Mouse (Mus musculus): ENCODE data around the gene Cnnm2. TPM values are rescaled to one million over a fixed set of nuclear protein-coding genes. Genes with fewer than 3 reads are reported as not detected.

Gene Cnnm2
- total and polyA plus RNA-seq, 3 experiments = 16.2 to 67.6 (median 27.1) TPM

GRCm38 (mm10) chr19:46794181-46794580 is 32.8 kb downstream of the Cnnm2 start:
- TF ChIP-seq TAL1 (conservative IDR thresholded peaks at IDR 0.05; ENCODE audit: low read depth, low read length) (no peak), POLR2AphosphoS5 (IDR thresholded peaks at IDR 0.05; ENCODE audit: insufficient replicate concordance, low read depth, low read length) (no peak), GATA2 (IDR thresholded peaks at IDR 0.05; ENCODE audit: borderline replicate concordance, low read depth, low read length) (no peak), CTCF (IDR thresholded peaks at IDR 0.05; ENCODE audit: low read depth, low read length) (no peak), GATA1 (IDR thresholded peaks at IDR 0.05; ENCODE audit: borderline replicate concordance, low read length) (no peak)
- Histone ChIP-seq H3K4me3 (ENCODE audit: low read depth, low read length) (no peak overlapping the region), H3K4me1 (ENCODE audit: insufficient read depth, low read depth, low read length) (peaks cover 31% of the 10 kb centered on the region; the same call in 1 of the 2 replicates), H3K9me3 (replicated peaks) (no peaks in the 10 kb centered on the region), H3K27me3 (ENCODE audit: insufficient read depth, low read length) (no peaks in the 10 kb centered on the region), H3K36me3 (replicated peaks) (peaks cover 67% of the 10 kb centered on the region)
- DNase-seq (ENCODE audit: low spot score) (no peak), ATAC-seq (ENCODE audit: extremely low read depth, insufficient number of reproducible peaks, low FRiP score, poor library complexity, severe bottlenecking) (no peak)

GRCm38 (mm10) chr19:46799903-46800583 is 38.6 kb downstream of the Cnnm2 start:
- peaks cover 78% of the 10 kb centered on the region for H3K36me3 ChIP-seq (replicated peaks)
- DNase-seq (ENCODE audit: low spot score) (no peak), ATAC-seq (ENCODE audit: extremely low read depth, insufficient number of reproducible peaks, low FRiP score, poor library complexity, severe bottlenecking) (no peak)
- peaks cover 42% of the 10 kb centered on the region for H3K4me1 ChIP-seq (ENCODE audit: insufficient read depth, low read depth, low read length)
- no peaks in the 10 kb centered on the region for H3K9me3 ChIP-seq (replicated peaks)
- no peaks in the 10 kb centered on the region for H3K27me3 ChIP-seq (ENCODE audit: insufficient read depth, low read length)
- TF ChIP-seq GATA2 (IDR thresholded peaks at IDR 0.05; ENCODE audit: borderline replicate concordance, low read depth, low read length) (no peak), GATA1 (IDR thresholded peaks at IDR 0.05; ENCODE audit: borderline replicate concordance, low read length) (no peak), CTCF (IDR thresholded peaks at IDR 0.05; ENCODE audit: low read depth, low read length) (no peak), TAL1 (conservative IDR thresholded peaks at IDR 0.05; ENCODE audit: low read depth, low read length) (no peak), POLR2AphosphoS5 (IDR thresholded peaks at IDR 0.05; ENCODE audit: insufficient replicate concordance, low read depth, low read length) (no peak)
- H3K4me3 ChIP-seq (ENCODE audit: low read depth, low read length) = no peak overlapping the region

GRCm38 (mm10) chr19:46801492-46801891 is 40.1 kb downstream of the Cnnm2 start:
- H3K27me3 ChIP-seq (ENCODE audit: insufficient read depth, low read length) = no peaks in the 10 kb centered on the region
- no peak for DNase-seq (ENCODE audit: low spot score)
- H3K9me3 ChIP-seq (replicated peaks) = no peaks in the 10 kb centered on the region
- no peak overlapping the region for H3K4me3 ChIP-seq (ENCODE audit: low read depth, low read length)
- no peak for ATAC-seq (ENCODE audit: extremely low read depth, insufficient number of reproducible peaks, low FRiP score, poor library complexity, severe bottlenecking)
- TF ChIP-seq TAL1 (conservative IDR thresholded peaks at IDR 0.05; ENCODE audit: low read depth, low read length) (no peak), GATA2 (IDR thresholded peaks at IDR 0.05; ENCODE audit: borderline replicate concordance, low read depth, low read length) (no peak), POLR2AphosphoS5 (IDR thresholded peaks at IDR 0.05; ENCODE audit: insufficient replicate concordance, low read depth, low read length) (no peak), GATA1 (IDR thresholded peaks at IDR 0.05; ENCODE audit: borderline replicate concordance, low read length) (no peak), CTCF (IDR thresholded peaks at IDR 0.05; ENCODE audit: low read depth, low read length) (no peak)
- peaks cover 72% of the 10 kb centered on the region for H3K36me3 ChIP-seq (replicated peaks)
- peaks cover 56% of the 10 kb centered on the region for H3K4me1 ChIP-seq (ENCODE audit: insufficient read depth, low read depth, low read length)

GRCm38 (mm10) chr19:46802306-46802705 is 40.9 kb downstream of the Cnnm2 start:
- peaks cover 68% of the 10 kb centered on the region for H3K36me3 ChIP-seq (replicated peaks)
- no peak overlapping the region for H3K4me3 ChIP-seq (ENCODE audit: low read depth, low read length)
- TF ChIP-seq GATA2 (IDR thresholded peaks at IDR 0.05; ENCODE audit: borderline replicate concordance, low read depth, low read length) (no peak), GATA1 (IDR thresholded peaks at IDR 0.05; ENCODE audit: borderline replicate concordance, low read length) (no peak), POLR2AphosphoS5 (IDR thresholded peaks at IDR 0.05; ENCODE audit: insufficient replicate concordance, low read depth, low read length) (no peak), CTCF (IDR thresholded peaks at IDR 0.05; ENCODE audit: low read depth, low read length) (no peak), TAL1 (conservative IDR thresholded peaks at IDR 0.05; ENCODE audit: low read depth, low read length) (no peak)
- ATAC-seq (ENCODE audit: extremely low read depth, insufficient number of reproducible peaks, low FRiP score, poor library complexity, severe bottlenecking) (no peak), DNase-seq (ENCODE audit: low spot score) (no peak)
- no peaks in the 10 kb centered on the region for H3K9me3 ChIP-seq (replicated peaks)
- H3K27me3 ChIP-seq (ENCODE audit: insufficient read depth, low read length) = no peaks in the 10 kb centered on the region
- peaks cover 59% of the 10 kb centered on the region for H3K4me1 ChIP-seq (ENCODE audit: insufficient read depth, low read depth, low read length)

GRCm38 (mm10) chr19:46803732-46804131 is 42.3 kb downstream of the Cnnm2 start:
- ATAC-seq (ENCODE audit: extremely low read depth, insufficient number of reproducible peaks, low FRiP score, poor library complexity, severe bottlenecking) = no peak

GRCm38 (mm10) chr19:46804751-46805150 is 43.4 kb downstream of the Cnnm2 start:
- ATAC-seq (ENCODE audit: extremely low read depth, insufficient number of reproducible peaks, low FRiP score, poor library complexity, severe bottlenecking) = no peak
- Histone ChIP-seq H3K36me3 (replicated peaks) (peaks cover 60% of the 10 kb centered on the region), H3K9me3 (replicated peaks) (no peaks in the 10 kb centered on the region), H3K27me3 (ENCODE audit: insufficient read depth, low read length) (no peaks in the 10 kb centered on the region), H3K4me1 (ENCODE audit: insufficient read depth, low read depth, low read length) (peaks cover 60% of the 10 kb centered on the region), H3K4me3 (ENCODE audit: low read depth, low read length) (no peak overlapping the region)
- DNase-seq (ENCODE audit: low spot score) = no peak
- TF ChIP-seq GATA1 (IDR thresholded peaks at IDR 0.05; ENCODE audit: borderline replicate concordance, low read length) = no peak
- no peak for TF ChIP-seq GATA2 (IDR thresholded peaks at IDR 0.05; ENCODE audit: borderline replicate concordance, low read depth, low read length)
- no peak for TF ChIP-seq POLR2AphosphoS5 (IDR thresholded peaks at IDR 0.05; ENCODE audit: insufficient replicate concordance, low read depth, low read length)
- no peak for TF ChIP-seq CTCF (IDR thresholded peaks at IDR 0.05; ENCODE audit: low read depth, low read length)
- TF ChIP-seq TAL1 (conservative IDR thresholded peaks at IDR 0.05; ENCODE audit: low read depth, low read length) = no peak

More at GRCm38 (mm10) chr19:46803732-46804131, 42.3 kb downstream of the Cnnm2 start:
- DNase-seq (ENCODE audit: low spot score) = no peak
- Histone ChIP-seq H3K4me3 (ENCODE audit: low read depth, low read length) (no peak overlapping the region), H3K4me1 (ENCODE audit: insufficient read depth, low read depth, low read length) (peaks cover 64% of the 10 kb centered on the region), H3K36me3 (replicated peaks) (peaks cover 63% of the 10 kb centered on the region), H3K9me3 (replicated peaks) (no peaks in the 10 kb centered on the region), H3K27me3 (ENCODE audit: insufficient read depth, low read length) (no peaks in the 10 kb centered on the region)
- TF ChIP-seq GATA2 (IDR thresholded peaks at IDR 0.05; ENCODE audit: borderline replicate concordance, low read depth, low read length) = no peak
- TF ChIP-seq TAL1 (conservative IDR thresholded peaks at IDR 0.05; ENCODE audit: low read depth, low read length) = no peak
- no peak for TF ChIP-seq GATA1 (IDR thresholded peaks at IDR 0.05; ENCODE audit: borderline replicate concordance, low read length)
- TF ChIP-seq POLR2AphosphoS5 (IDR thresholded peaks at IDR 0.05; ENCODE audit: insufficient replicate concordance, low read depth, low read length) = no peak
- no peak for TF ChIP-seq CTCF (IDR thresholded peaks at IDR 0.05; ENCODE audit: low read depth, low read length)
